Mouse (Mus musculus): ENCODE measurements at regions not wholly inside any gene's neighbourhood (a gene's known extent, or its start where the extent isn't known, plus 50 kb on each side); places are given as distances from the start of the nearest gene placed in this dataset.

DNA sequence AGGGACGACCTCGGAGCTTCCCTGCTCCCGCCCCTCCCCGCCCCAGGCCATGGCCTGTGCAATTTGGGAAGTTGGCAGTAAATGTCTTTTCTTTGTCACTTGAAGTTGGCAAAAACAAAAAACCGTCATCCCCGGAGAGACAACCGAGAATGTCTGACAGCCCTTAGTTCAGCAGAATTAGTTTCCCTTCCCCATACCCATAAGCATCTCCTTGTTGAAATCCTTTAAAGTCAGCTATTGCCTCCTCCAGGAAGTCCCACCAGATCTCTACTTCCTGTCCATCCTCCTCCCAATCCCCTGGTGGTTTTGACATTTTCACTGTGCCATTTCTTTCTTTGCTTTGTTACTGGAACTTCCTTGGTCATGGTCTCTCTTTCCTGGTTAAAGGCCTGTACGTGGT is 54.8 kb downstream of the Foxb1 start:
- WGBS = 49% methylated on average over 8 of the region's 8 CpGs
- no peak for ATAC-seq (ENCODE audit: low FRiP score, low TSS enrichment)

DNA sequence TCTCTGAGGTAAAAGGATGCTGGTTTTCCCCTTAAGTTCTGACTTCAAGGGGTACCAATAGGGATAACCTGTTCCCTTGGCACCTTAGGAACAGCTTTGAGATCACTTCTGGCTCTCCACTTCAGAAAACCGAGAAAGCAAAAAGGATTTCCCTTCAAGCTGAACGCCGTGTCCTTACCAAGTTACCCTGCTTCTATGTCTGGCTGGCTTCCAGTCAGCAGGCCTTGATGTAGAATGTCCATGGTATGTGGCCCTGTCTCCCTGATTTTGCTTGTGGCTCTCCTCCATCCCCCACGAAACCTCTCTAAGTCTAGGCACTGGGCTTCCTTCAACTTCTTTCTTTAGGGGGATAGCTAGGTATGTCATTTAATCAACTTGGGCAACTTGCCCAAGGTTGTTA is 55.7 kb downstream of the Foxb1 start:
- Histone ChIP-seq H3K27ac (ENCODE audit: low read depth, low read length) (no peak overlapping the region), H3K9ac (ENCODE audit: low read depth, low read length) (no peak overlapping the region), H3K4me1 (ENCODE audit: control insufficient read depth, insufficient read depth, low read length) (0 out of 2 replicates have a peak, but pooled peaks cover 4% of the 10 kb centered on the region), H3K9me3 (ENCODE audit: control insufficient read depth, low read length) (no peaks in the 10 kb centered on the region; the same call in 1 of the 2 replicates), H3K27me3 (ENCODE audit: control insufficient read depth, insufficient read depth, low read length) (no peaks in the 10 kb centered on the region), H3K4me2 (replicated peaks; ENCODE audit: low read depth, low read length) (no peak overlapping the region), H3K36me3 (ENCODE audit: control insufficient read depth, insufficient read depth, low read length) (no peaks in the 10 kb centered on the region), H3K4me3 (ENCODE audit: low read length) (no peak overlapping the region)
- WGBS = 46% methylated on average over 4 of the region's 4 CpGs
- ATAC-seq (ENCODE audit: low FRiP score, low TSS enrichment) = no peak

More for the DNA sequence above, 54.8 kb downstream of the Foxb1 start:
- Histone ChIP-seq H3K4me1 (ENCODE audit: control insufficient read depth, insufficient read depth, low read length) (0 out of 2 replicates have a peak, but pooled peaks cover 4% of the 10 kb centered on the region), H3K9me3 (ENCODE audit: control insufficient read depth, low read length) (no peaks in the 10 kb centered on the region; the same call in 1 of the 2 replicates), H3K4me3 (ENCODE audit: low read length) (no peak overlapping the region), H3K4me2 (replicated peaks; ENCODE audit: low read depth, low read length) (no peak overlapping the region), H3K27ac (ENCODE audit: low read depth, low read length) (no peak overlapping the region), H3K9ac (ENCODE audit: low read depth, low read length) (no peak overlapping the region), H3K36me3 (ENCODE audit: control insufficient read depth, insufficient read depth, low read length) (no peaks in the 10 kb centered on the region), H3K27me3 (ENCODE audit: control insufficient read depth, insufficient read depth, low read length) (no peaks in the 10 kb centered on the region)

DNA sequence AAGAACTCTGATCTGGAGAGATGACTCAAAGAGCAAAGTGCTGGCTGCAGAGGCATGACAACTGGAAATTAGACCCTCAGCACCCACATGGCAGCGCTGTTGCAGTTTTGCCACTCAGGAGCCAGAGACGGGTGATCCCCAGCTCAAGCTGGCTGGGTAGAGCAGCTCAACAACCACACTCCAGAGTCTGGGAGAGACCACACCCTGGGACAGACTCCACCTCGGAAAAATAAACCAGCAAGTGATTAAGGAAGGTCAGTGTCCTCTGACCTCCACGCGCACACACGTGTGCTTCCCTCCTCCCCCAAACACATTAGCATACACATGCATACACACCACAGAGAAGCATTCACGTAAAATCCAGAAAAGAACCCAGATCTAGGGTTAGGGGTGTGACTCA is 57.0 kb downstream of the Foxb1 start:
- no peak overlapping the region for H3K27ac ChIP-seq (ENCODE audit: low read depth, low read length)
- H3K36me3 ChIP-seq (ENCODE audit: control insufficient read depth, insufficient read depth, low read length) = no peaks in the 10 kb centered on the region
- no peak overlapping the region for H3K4me2 ChIP-seq (replicated peaks; ENCODE audit: low read depth, low read length)
- no peaks in the 10 kb centered on the region; the same call in 1 of the 2 replicates for H3K9me3 ChIP-seq (ENCODE audit: control insufficient read depth, low read length)
- 67% methylated on average over 7 of the region's 7 CpGs for WGBS
- H3K4me1 ChIP-seq (ENCODE audit: control insufficient read depth, insufficient read depth, low read length) = 0 out of 2 replicates have a peak, but pooled peaks cover 4% of the 10 kb centered on the region
- H3K27me3 ChIP-seq (ENCODE audit: control insufficient read depth, insufficient read depth, low read length) = no peaks in the 10 kb centered on the region
- H3K9ac ChIP-seq (ENCODE audit: low read depth, low read length) = no peak overlapping the region
- no peak overlapping the region for H3K4me3 ChIP-seq (ENCODE audit: low read length)
- no peak for ATAC-seq (ENCODE audit: low FRiP score, low TSS enrichment)

DNA sequence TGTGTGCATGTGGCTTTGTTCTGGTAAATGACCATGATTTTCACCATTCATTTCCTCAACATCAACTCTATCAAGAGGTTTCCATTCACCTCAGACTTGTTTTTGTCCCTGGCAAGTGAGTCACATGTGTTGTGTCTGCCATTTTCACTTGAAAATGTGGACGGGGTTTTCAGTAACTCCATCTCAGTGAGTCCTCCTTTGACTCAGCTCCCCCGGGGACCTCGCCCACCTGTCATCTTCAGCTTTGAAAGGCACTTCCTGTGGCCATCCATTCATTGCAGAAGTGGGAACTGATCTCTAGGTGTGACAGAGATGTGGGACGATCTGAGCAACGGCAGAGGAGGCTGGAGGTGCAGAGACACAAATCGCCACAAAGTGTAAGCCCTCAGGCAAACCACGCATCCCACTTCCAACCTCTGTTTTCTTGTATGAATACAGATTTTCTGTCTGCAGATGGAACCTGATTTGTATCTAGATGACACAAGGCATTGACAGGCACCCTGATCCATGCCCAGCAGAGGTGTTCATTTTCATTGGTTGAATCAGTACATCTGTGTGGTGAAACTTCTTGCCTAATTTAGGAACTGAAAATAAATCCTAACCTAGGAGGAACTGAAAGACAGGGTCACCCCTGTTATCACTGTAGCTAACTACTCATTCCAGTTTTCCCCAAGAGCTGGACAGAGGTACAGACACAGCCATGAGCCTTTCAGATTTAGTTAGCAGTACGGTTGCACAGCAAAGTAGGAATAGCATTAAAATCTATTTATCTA is 58.4 kb downstream of the Foxb1 start:
- Histone ChIP-seq H3K36me3 (ENCODE audit: control insufficient read depth, insufficient read depth, low read length) (no peaks in the 10 kb centered on the region), H3K27ac (ENCODE audit: low read depth, low read length) (no peak overlapping the region), H3K4me1 (ENCODE audit: control insufficient read depth, insufficient read depth, low read length) (0 out of 2 replicates have a peak, but pooled peaks cover 4% of the 10 kb centered on the region), H3K4me3 (ENCODE audit: low read length) (no peak overlapping the region), H3K9me3 (ENCODE audit: control insufficient read depth, low read length) (no peaks in the 10 kb centered on the region), H3K4me2 (replicated peaks; ENCODE audit: low read depth, low read length) (no peak overlapping the region), H3K9ac (ENCODE audit: low read depth, low read length) (no peak overlapping the region), H3K27me3 (ENCODE audit: control insufficient read depth, insufficient read depth, low read length) (no peaks in the 10 kb centered on the region)
- ATAC-seq (ENCODE audit: low FRiP score, low TSS enrichment) = no peak
- WGBS = 90% methylated on average over 8 of the region's 8 CpGs

DNA sequence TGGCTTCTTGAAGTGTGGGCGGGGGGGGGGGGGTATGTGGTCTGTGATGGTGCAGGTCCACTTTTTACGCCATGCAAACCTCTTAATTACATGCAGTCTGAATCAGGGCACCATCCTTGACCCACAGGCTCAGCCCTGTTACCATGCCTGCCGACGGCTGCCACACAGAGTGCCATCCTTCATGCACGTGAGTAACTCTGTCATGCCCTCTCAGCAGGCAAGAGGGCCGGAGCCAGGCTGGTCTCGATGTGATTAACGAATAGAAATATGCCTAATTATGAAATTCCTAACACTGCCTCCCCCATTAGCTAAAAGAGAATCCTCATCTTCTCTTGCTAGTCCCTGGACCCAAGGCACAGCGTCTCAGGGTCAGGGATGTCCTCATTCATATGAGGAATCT is 60.0 kb downstream of the Foxb1 start:
- Histone ChIP-seq H3K4me3 (ENCODE audit: low read length) (no peak overlapping the region), H3K4me1 (ENCODE audit: control insufficient read depth, insufficient read depth, low read length) (0 out of 2 replicates have a peak, but pooled peaks cover 4% of the 10 kb centered on the region), H3K9ac (ENCODE audit: low read depth, low read length) (no peak overlapping the region), H3K36me3 (ENCODE audit: control insufficient read depth, insufficient read depth, low read length) (no peaks in the 10 kb centered on the region), H3K27me3 (ENCODE audit: control insufficient read depth, insufficient read depth, low read length) (no peaks in the 10 kb centered on the region), H3K9me3 (ENCODE audit: control insufficient read depth, low read length) (no peaks in the 10 kb centered on the region), H3K27ac (ENCODE audit: low read depth, low read length) (no peak overlapping the region), H3K4me2 (replicated peaks; ENCODE audit: low read depth, low read length) (no peak overlapping the region)
- ATAC-seq (ENCODE audit: low FRiP score, low TSS enrichment) = no peak
- 86% methylated on average over 9 of the region's 9 CpGs for WGBS

DNA sequence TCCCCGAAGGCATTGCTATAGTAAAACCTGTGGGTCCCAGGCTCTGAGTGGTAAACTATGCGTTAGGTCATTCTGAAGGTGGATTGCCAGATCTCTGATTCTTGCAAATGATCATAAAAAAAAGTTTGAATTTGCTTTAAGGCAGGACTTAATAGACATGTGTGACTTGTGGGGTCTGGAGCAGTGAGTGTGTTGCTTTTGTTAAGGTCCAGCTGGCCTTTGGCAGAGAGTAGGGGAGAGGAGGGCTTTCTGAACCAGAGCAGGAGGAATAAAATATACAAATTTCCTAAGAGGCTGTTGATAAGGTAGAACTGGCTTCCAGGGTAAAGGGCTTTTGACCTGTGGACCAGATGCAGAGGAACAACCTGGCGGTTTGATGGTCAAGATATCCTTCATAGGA is 69.0 kb downstream of the Foxb1 start:
- 75% methylated on average over 3 of the region's 3 CpGs for WGBS
- Histone ChIP-seq H3K27ac (ENCODE audit: low read depth, low read length) (no peak overlapping the region), H3K4me2 (replicated peaks; ENCODE audit: low read depth, low read length) (no peak overlapping the region), H3K4me1 (ENCODE audit: control insufficient read depth, insufficient read depth, low read length) (no peaks in the 10 kb centered on the region), H3K9ac (ENCODE audit: low read depth, low read length) (no peak overlapping the region), H3K36me3 (ENCODE audit: control insufficient read depth, insufficient read depth, low read length) (no peaks in the 10 kb centered on the region), H3K4me3 (ENCODE audit: low read length) (no peak overlapping the region), H3K27me3 (ENCODE audit: control insufficient read depth, insufficient read depth, low read length) (no peaks in the 10 kb centered on the region; the same call in 1 of the 2 replicates), H3K9me3 (ENCODE audit: control insufficient read depth, low read length) (no peaks in the 10 kb centered on the region)
- ATAC-seq (ENCODE audit: low FRiP score, low TSS enrichment) = no peak

DNA sequence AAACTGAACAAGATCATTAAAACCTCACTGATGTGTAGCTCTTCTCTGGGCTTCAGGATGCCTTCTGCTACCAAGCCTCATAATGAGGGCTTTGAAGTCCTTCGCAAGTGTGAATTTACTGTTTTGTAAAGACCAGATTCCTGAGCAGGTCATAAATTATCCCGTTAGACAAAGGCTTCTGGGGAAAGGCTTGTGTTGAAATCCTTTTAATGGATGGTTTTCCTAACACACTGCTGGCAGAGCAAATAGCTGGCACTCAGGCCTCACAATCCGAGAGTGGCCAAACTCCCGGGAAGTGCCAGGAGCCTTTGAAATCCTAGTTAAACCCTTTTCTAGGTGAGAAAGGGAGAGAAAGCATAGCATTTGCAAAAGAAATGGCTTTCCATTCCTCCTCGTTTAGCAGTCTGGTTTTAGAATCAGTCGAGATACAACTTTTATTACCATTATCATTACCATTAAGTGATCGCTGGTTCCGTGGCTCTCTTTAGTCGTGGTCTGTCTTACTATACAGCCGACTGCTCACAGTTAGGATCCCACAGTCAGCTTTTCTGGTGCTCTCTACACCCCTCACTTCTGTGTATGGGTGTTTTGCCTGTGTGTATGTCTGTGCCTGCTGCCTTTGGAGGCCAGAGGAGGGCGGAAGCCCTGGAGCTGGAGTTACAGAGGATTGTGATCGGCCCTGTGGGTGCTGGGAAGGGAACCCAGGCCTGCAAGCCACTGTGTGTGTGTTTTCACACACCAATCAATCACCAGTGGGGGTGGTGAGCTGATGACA is 73.2 kb downstream of the Foxb1 start:
- no peak overlapping the region for H3K9ac ChIP-seq (ENCODE audit: low read depth, low read length)
- 12% methylated on average over 12 of the region's 12 CpGs for WGBS
- no peak overlapping the region for H3K27ac ChIP-seq (ENCODE audit: low read depth, low read length)
- no peaks in the 10 kb centered on the region for H3K4me1 ChIP-seq (ENCODE audit: control insufficient read depth, insufficient read depth, low read length)
- no peak for ATAC-seq (ENCODE audit: low FRiP score, low TSS enrichment)
- no peaks in the 10 kb centered on the region for H3K36me3 ChIP-seq (ENCODE audit: control insufficient read depth, insufficient read depth, low read length)
- H3K27me3 ChIP-seq (ENCODE audit: control insufficient read depth, insufficient read depth, low read length) = peaks cover 7% of the 10 kb centered on the region; the same call in 1 of the 2 replicates
- H3K4me2 ChIP-seq (replicated peaks; ENCODE audit: low read depth, low read length) = no peak overlapping the region
- H3K4me3 ChIP-seq (ENCODE audit: low read length) = no peak overlapping the region
- H3K9me3 ChIP-seq (ENCODE audit: control insufficient read depth, low read length) = no peaks in the 10 kb centered on the region

DNA sequence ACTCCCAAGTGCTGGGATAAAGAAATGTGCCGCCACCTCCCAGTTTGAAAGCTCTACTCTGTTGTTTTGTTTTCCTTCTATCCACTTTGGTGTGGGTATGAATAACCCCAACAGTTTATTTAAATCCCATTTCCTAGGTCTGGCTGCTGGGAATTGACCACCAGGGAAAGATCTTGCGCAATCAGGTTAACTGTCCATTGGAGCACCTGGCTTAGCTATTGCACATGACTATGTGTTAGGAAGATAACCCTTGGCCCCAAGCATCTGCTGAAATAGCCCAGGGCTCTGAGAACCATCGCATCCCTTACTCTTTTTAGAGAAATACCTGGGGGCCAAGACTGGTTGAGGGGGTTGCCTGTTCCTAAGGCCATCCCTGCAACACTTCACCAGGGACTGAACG is 74.0 kb downstream of the Foxb1 start:
- Histone ChIP-seq H3K27ac (ENCODE audit: low read depth, low read length) (no peak overlapping the region), H3K27me3 (ENCODE audit: control insufficient read depth, insufficient read depth, low read length) (peaks cover 7% of the 10 kb centered on the region; the same call in 1 of the 2 replicates), H3K36me3 (ENCODE audit: control insufficient read depth, insufficient read depth, low read length) (no peaks in the 10 kb centered on the region), H3K9ac (ENCODE audit: low read depth, low read length) (no peak overlapping the region), H3K4me2 (replicated peaks; ENCODE audit: low read depth, low read length) (no peak overlapping the region), H3K4me3 (ENCODE audit: low read length) (no peak overlapping the region), H3K9me3 (ENCODE audit: control insufficient read depth, low read length) (no peaks in the 10 kb centered on the region), H3K4me1 (ENCODE audit: control insufficient read depth, insufficient read depth, low read length) (no peaks in the 10 kb centered on the region)
- no peak for ATAC-seq (ENCODE audit: low FRiP score, low TSS enrichment)
- 60% methylated on average over 4 of the region's 4 CpGs for WGBS

DNA sequence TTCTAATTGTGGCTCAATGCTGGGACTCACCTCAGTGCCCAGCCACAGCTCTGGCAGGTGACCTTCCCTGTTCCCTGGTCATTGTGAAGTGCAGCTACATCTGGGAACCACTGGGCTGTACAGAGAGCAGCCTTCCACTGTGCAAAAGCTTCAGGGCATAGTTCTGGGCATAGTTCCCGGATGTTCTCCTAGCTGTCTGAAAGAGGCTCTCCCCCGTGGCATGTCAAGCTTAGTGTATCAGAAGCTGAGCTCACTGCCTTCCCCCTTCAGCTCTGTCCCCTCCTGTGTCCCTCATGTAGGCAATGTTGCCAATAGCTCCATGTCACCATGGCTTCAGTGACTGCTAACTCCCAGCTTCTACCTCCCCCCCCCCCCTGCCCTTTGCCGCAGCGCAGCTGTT is 75.1 kb downstream of the Foxb1 start:
- Histone ChIP-seq H3K9ac (ENCODE audit: low read depth, low read length) (no peak overlapping the region), H3K27ac (ENCODE audit: low read depth, low read length) (no peak overlapping the region), H3K9me3 (ENCODE audit: control insufficient read depth, low read length) (no peaks in the 10 kb centered on the region), H3K4me1 (ENCODE audit: control insufficient read depth, insufficient read depth, low read length) (no peaks in the 10 kb centered on the region), H3K36me3 (ENCODE audit: control insufficient read depth, insufficient read depth, low read length) (no peaks in the 10 kb centered on the region), H3K4me2 (replicated peaks; ENCODE audit: low read depth, low read length) (no peak overlapping the region), H3K27me3 (ENCODE audit: control insufficient read depth, insufficient read depth, low read length) (peaks cover 7% of the 10 kb centered on the region; the same call in 1 of the 2 replicates), H3K4me3 (ENCODE audit: low read length) (no peak overlapping the region)
- 23% methylated on average over 4 of the region's 4 CpGs for WGBS
- ATAC-seq (ENCODE audit: low FRiP score, low TSS enrichment) = no peak

All from kidney, embryonic 14.5 days (tissue).